Mouse (Mus musculus) spleen, embryonic (tissue): Measurements from ENCODE around the gene Spdye4b.
"Not testable (repeated sequence)": the region's sequence is repeated elsewhere in the genome, so short reads cannot be mapped to it uniquely, and the experiment has no call there.

Experiments used
- CTCF ChIA-PET: fragments of 350-600 bp; sonication (Branson Sonifier 250); formaldehyde crosslinking; loops from one replicate; lab custom pipeline; 2022; lab: Charles Lee

Gene Spdye4b

GRCm38 (mm10) chr5:143180255-143181076 is at the start of gene Spdye4b, which contains the start of gene Rbak:
Gene Spdye4b, plus strand, starts transcription at chr5:143181017.
Gene Rbak, minus strand, starts transcription at chr5:143180775.
- CTCF ChIA-PET: no interaction called here

- CTCF ChIA-PET: no interaction called here
Observed at GRCm38 (mm10) chr5:143132935-143133514, 47.8 kb upstream of the Spdye4b start.

GRCm38 (mm10) chr5:143134216-143135010 is 46.4 kb upstream of the Spdye4b start:
- CTCF ChIA-PET: not testable (repeated sequence)

GRCm38 (mm10) chr5:143135042-143135441 is 45.8 kb upstream of the Spdye4b start:
- CTCF ChIA-PET: no interaction called here

GRCm38 (mm10) chr5:143137580-143137979 is 43.2 kb upstream of the Spdye4b start:
- CTCF ChIA-PET: no interaction called here

- CTCF ChIA-PET: no interaction called here
Observed at GRCm38 (mm10) chr5:143147481-143147880, 33.3 kb upstream of the Spdye4b start, which contains the start of gene Olfr718-ps1. Gene Olfr718-ps1, minus strand, starts transcription at chr5:143147581.

GRCm38 (mm10) chr5:143148661-143149060 is 32.2 kb upstream of the Spdye4b start:
- CTCF ChIA-PET: no interaction called here

GRCm38 (mm10) chr5:143149536-143149935 is 31.3 kb upstream of the Spdye4b start:
- CTCF ChIA-PET: no interaction called here

- CTCF ChIA-PET: no interaction called here
Observed at GRCm38 (mm10) chr5:143150044-143150443, 30.8 kb upstream of the Spdye4b start.

- CTCF ChIA-PET: no interaction called here
Observed at GRCm38 (mm10) chr5:143153756-143154155, 27.1 kb upstream of the Spdye4b start.

GRCm38 (mm10) chr5:143155534-143155933 is 25.3 kb upstream of the Spdye4b start:
- CTCF ChIA-PET: no interaction called here

- CTCF ChIA-PET: no interaction called here
Observed at GRCm38 (mm10) chr5:143165508-143166070, 15.2 kb upstream of the Spdye4b start.

- CTCF ChIA-PET: no interaction called here
Observed at GRCm38 (mm10) chr5:143175970-143176369, 4.8 kb upstream of the Spdye4b start.

- CTCF ChIA-PET: no interaction called here
Observed at GRCm38 (mm10) chr5:143177541-143178200, 3.1 kb upstream of the Spdye4b start.

GRCm38 (mm10) chr5:143179179-143179578 is 1.6 kb upstream of the Spdye4b start:
- CTCF ChIA-PET: no interaction called here

- CTCF ChIA-PET: not testable (repeated sequence)
Observed at GRCm38 (mm10) chr5:143188014-143188413, 7.2 kb downstream of the Spdye4b start.

GRCm38 (mm10) chr5:143192806-143193205 is 12.0 kb downstream of the Spdye4b start:
- CTCF ChIA-PET: no interaction called here

- CTCF ChIA-PET: not testable (repeated sequence)
Observed at GRCm38 (mm10) chr5:143194747-143195146, 13.9 kb downstream of the Spdye4b start.

GRCm38 (mm10) chr5:143195166-143195565 is 14.3 kb downstream of the Spdye4b start:
- CTCF ChIA-PET: no interaction called here

- CTCF ChIA-PET: no interaction called here
Observed at GRCm38 (mm10) chr5:143196506-143196905, 15.7 kb downstream of the Spdye4b start.

GRCm38 (mm10) chr5:143205015-143205414 is 24.2 kb downstream of the Spdye4b start:
- CTCF ChIA-PET: no interaction called here
